In genomic region chr3:85880687-85881086, GRCm38 (mm10) we compare ENCODE assay signal across 9 mouse cellular contexts. TPM values are rescaled to one million over a fixed set of nuclear protein-coding genes. Genes with fewer than 3 reads are reported as not detected.
DNase-seq lines count a peak whose midpoint lies in the region; ATAC-seq and TF ChIP-seq lines count a peak whose summit lies in the region.
"Had no signal": no experiment of that assay in that cellular context is flagged by ENCODE, and none has a peak within 500 bp of the region (broad histone marks: within the 10 kb centered on the region; RNA-seq: fewer than 3 reads in every experiment).

No protein-coding gene starts in this region.

- H3K4me1 ChIP-seq in stomach, postnatal 0 days (replicated peaks; ENCODE audit: control insufficient read depth, insufficient read depth), result no peaks in the 10 kb centered on the region
- H3K4me1 ChIP-seq in thymus, adult 2 months (replicated peaks; ENCODE audit: control insufficient read depth, insufficient read depth, low read length), result no peaks in the 10 kb centered on the region

- H3K9me3 ChIP-seq in stomach, postnatal 0 days (ENCODE audit: control insufficient read depth, low read length), result no peaks in the 10 kb centered on the region

- 45% methylated on average over 2 of the region's 2 CpGs for WGBS in large intestine, adult 2 months
- WGBS in stomach, postnatal 0 days, result 74% methylated on average over 2 of the region's 2 CpGs
- 98% methylated on average over 2 of the region's 2 CpGs for WGBS in thymus, adult 2 months

- DNase-seq in kidney, postnatal 10 days, result peak; percentile 19
- DNase-seq in kidney, postnatal 14 days, result no peak
- peak; percentile 84 for DNase-seq in adrenal gland, adult 2 months
- peak; percentile 96 for DNase-seq in large intestine, adult 2 months (ENCODE audit: low read depth, low spot score)
- peak; percentile 80 for DNase-seq in stomach, postnatal 0 days (ENCODE audit: low spot score)
- no peak for DNase-seq in retina, postnatal 1 day
- DNase-seq in thymus, adult 2 months, result no peak
- DNase-seq: forebrain, postnatal 0 days had no signal

- 0 out of 2 replicates have a peak overlapping the region, but pooled peaks have one; percentile 31 for H3K27ac ChIP-seq in stomach, postnatal 0 days (replicated peaks)
- H3K27ac ChIP-seq in thymus, adult 2 months (ENCODE audit: control insufficient read depth, insufficient read depth, low read length), result no peak overlapping the region

- no peak overlapping the region for H3K4me3 ChIP-seq in stomach, postnatal 0 days (ENCODE audit: low read depth, low read length)
- no peak overlapping the region for H3K4me3 ChIP-seq in thymus, adult 2 months (ENCODE audit: control insufficient read depth, insufficient read depth, low read length)

- TF ChIP-seq EP300 in stomach, postnatal 0 days (optimal IDR thresholded peaks at IDR 0.05), result no peak

- no peak for TF ChIP-seq CTCF in stomach, postnatal 0 days (IDR thresholded peaks at IDR 0.05; ENCODE audit: low read depth)
- no peak for TF ChIP-seq CTCF in thymus, adult 2 months (IDR thresholded peaks at IDR 0.05; ENCODE audit: borderline replicate concordance, control insufficient read depth, extremely low read depth, insufficient read depth, low read length, poor library complexity)

- H3K27me3 ChIP-seq in stomach, postnatal 0 days (ENCODE audit: control insufficient read depth, insufficient read depth, low read length), result no peaks in the 10 kb centered on the region
- no peaks in the 10 kb centered on the region for H3K27me3 ChIP-seq in thymus, adult 2 months (ENCODE audit: control insufficient read depth, insufficient read depth, low read length)

- H3K9ac ChIP-seq in stomach, postnatal 0 days (ENCODE audit: low read length), result no peak overlapping the region
- H3K9ac ChIP-seq: forebrain, postnatal 0 days had no signal

- H3K4me2 ChIP-seq in stomach, postnatal 0 days (replicated peaks; ENCODE audit: low read depth), result no peak overlapping the region

- H3K36me3 ChIP-seq in stomach, postnatal 0 days (ENCODE audit: control insufficient read depth, insufficient read depth, low read length), result no peaks in the 10 kb centered on the region
- H3K36me3 ChIP-seq in thymus, adult 2 months (ENCODE audit: control insufficient read depth, insufficient read depth, low read length), result no peaks in the 10 kb centered on the region

- no peak for TF ChIP-seq POLR2A in thymus, adult 2 months (IDR thresholded peaks at IDR 0.05; ENCODE audit: control insufficient read depth, extremely low read depth, insufficient read depth, low read length, poor library complexity)

- peak; percentile 92 for ATAC-seq in stomach, postnatal 0 days (ENCODE audit: low FRiP score, low TSS enrichment)
- ATAC-seq in granulocyte monocyte progenitor cell, adult 5-6 weeks (replicated peaks; ENCODE audit: poor library complexity, severe bottlenecking), result no peak
- ATAC-seq: forebrain, postnatal 0 days had no signal

RNA-seq across cellular contexts. Expression of gene Glt28d2, which starts 6.6 kb away (rescaled TPM):
- total RNA-seq in adrenal gland, adult 2 months (2021), result 1 to 10 TPM; 2.0 to 2.4 TPM
- 0.31 and 0.51 TPM in 2 replicates for polyA plus RNA-seq in adrenal gland, adult 2 months (2012; rRNA removed)
- polyA plus RNA-seq in large intestine, adult 2 months (2012; rRNA removed), result 1.3 and 2.3 TPM in 2 replicates
- 6.5 and 6.9 TPM in 2 replicates for polyA plus RNA-seq in stomach, postnatal 0 days (2015; fragmentation: Nextera tagmentation; extraction: Ambion mirVana)
- 0.37 and 0.96 TPM in 2 replicates for polyA plus RNA-seq in thymus, adult 2 months (2012; rRNA removed)
- not detected in 2 replicates for total RNA-seq in granulocyte monocyte progenitor cell, adult 5-6 weeks (2014; fragmentation: Nextera tagmentation)
- not detected in 2 replicates for total RNA-seq in granulocyte monocyte progenitor cell, adult 5-6 weeks (2017)

RNA-seq across cellular contexts. Expression of gene Gm37240, which starts 6.6 kb away (rescaled TPM):
- total RNA-seq in adrenal gland, adult 2 months (2021), result 1 to 10 TPM; 7.4 TPM
- 12.2 and 21.5 TPM in 2 replicates for polyA plus RNA-seq in adrenal gland, adult 2 months (2012; rRNA removed)
- 3.7 and 18.9 TPM in 2 replicates for polyA plus RNA-seq in large intestine, adult 2 months (2012; rRNA removed)
- 18.1 and 20.5 TPM in 2 replicates for polyA plus RNA-seq in stomach, postnatal 0 days (2015; fragmentation: Nextera tagmentation; extraction: Ambion mirVana)
- polyA plus RNA-seq in thymus, adult 2 months (2012; rRNA removed), result 3.8 and 7.0 TPM in 2 replicates
- not detected in 2 replicates for total RNA-seq in granulocyte monocyte progenitor cell, adult 5-6 weeks (2014; fragmentation: Nextera tagmentation)
- total RNA-seq in granulocyte monocyte progenitor cell, adult 5-6 weeks (2017), result not detected in 2 replicates

Comparison
In these comparisons a context has a peak if more than half of its experiments do, and no peak if none do; other contexts are left out.
1. DNase-seq: peak in kidney, postnatal 10 days (single experiment), adrenal gland, adult 2 months (single experiment), large intestine, adult 2 months (single experiment) and stomach, postnatal 0 days (single experiment); none in kidney, postnatal 14 days (single experiment), retina, postnatal 1 day (single experiment) and thymus, adult 2 months (single experiment).